Mouse (Mus musculus): ENCODE data around the gene Prkab1. TPM values are rescaled to one million over a fixed set of nuclear protein-coding genes. Genes with fewer than 3 reads are reported as not detected.

Gene Prkab1
- total and polyA plus RNA-seq, 3 experiments: 109 to 175 TPM; not detected in 1

- DNase-seq (ENCODE audit: low read depth, low spot score): no peak
- Histone ChIP-seq H3K27ac (ENCODE audit: control insufficient read depth, low read depth, low read length) (no peak overlapping the region), H3K9me3 (replicated peaks; ENCODE audit: insufficient read depth, low read length) (no peaks in the 10 kb centered on the region), H3K4me3 (ENCODE audit: control insufficient read depth in 1 of 2, insufficient read depth in 1 of 2, low read depth in 2 of 2, low read length in 2 of 2) (no peak overlapping the region), H3K79me2 (ENCODE audit: control insufficient read depth, insufficient read depth, low read length, poor library complexity) (no peaks in the 10 kb centered on the region), H3K9ac (ENCODE audit: control insufficient read depth, low read depth, low read length, poor library complexity, severe bottlenecking) (no peak overlapping the region), H3K4me1 (ENCODE audit: control insufficient read depth in 1 of 2, insufficient read depth in 2 of 2, low read length in 2 of 2) (peaks cover 3 to 12% of the 10 kb centered on the region in 2 experiments; a peak in 3 of 4 replicates), H3K36me3 (ENCODE audit: control insufficient read depth in 1 of 2, insufficient read depth in 2 of 2, low read length in 2 of 2) (peaks cover 0 to 4% of the 10 kb centered on the region in 2 experiments; a peak in 3 of 4 replicates), H3K27me3 (ENCODE audit: control insufficient read depth in 1 of 2, insufficient read depth in 2 of 2, low read length in 2 of 2) (no peaks in the 10 kb centered on the region)
- TF ChIP-seq ZMIZ1 (IDR thresholded peaks at IDR 0.05; ENCODE audit: low read depth, low read length) (no peak), ZKSCAN1 (IDR thresholded peaks at IDR 0.05; ENCODE audit: low read depth, low read length) (no peak), TAL1 (IDR thresholded peaks at IDR 0.05; ENCODE audit: low read length) (no peak), EP300 (IDR thresholded peaks at IDR 0.05; ENCODE audit: low read depth in 1 of 2, low read length in 2 of 2) (no peak)
Observed at GRCm38 (mm10) chr5:116003154-116003553, 21.2 kb downstream of the Prkab1 start.

- peaks cover 0 to 1% of the 10 kb centered on the region in 2 experiments; a peak in 1 of 4 replicates for H3K36me3 ChIP-seq (ENCODE audit: control insufficient read depth in 1 of 2, insufficient read depth in 2 of 2, low read length in 2 of 2)
- no peak for DNase-seq (ENCODE audit: low read depth, low spot score)
- no peak overlapping the region for H3K4me3 ChIP-seq (ENCODE audit: control insufficient read depth in 1 of 2, insufficient read depth in 1 of 2, low read depth in 2 of 2, low read length in 2 of 2)
- no peak overlapping the region for H3K27ac ChIP-seq (ENCODE audit: control insufficient read depth, low read depth, low read length)
- H3K27me3 ChIP-seq (ENCODE audit: control insufficient read depth in 1 of 2, insufficient read depth in 2 of 2, low read length in 2 of 2): no peaks in the 10 kb centered on the region
- H3K9me3 ChIP-seq (replicated peaks; ENCODE audit: insufficient read depth, low read length): no peaks in the 10 kb centered on the region
- TF ChIP-seq CTCF (IDR thresholded peaks at IDR 0.05 in 2 of 3, conservative IDR thresholded peaks at IDR 0.05 in 1 of 3; ENCODE audit: control insufficient read depth in 1 of 3, insufficient read depth in 1 of 3, low read depth in 2 of 3, low read length in 3 of 3, poor library complexity in 1 of 3, severe bottlenecking in 1 of 3) (no peak), TAL1 (IDR thresholded peaks at IDR 0.05; ENCODE audit: low read length) (no peak), TCF12 (IDR thresholded peaks at IDR 0.05; ENCODE audit: low read depth, low read length) (no peak), KAT2A (conservative IDR thresholded peaks at IDR 0.05; ENCODE audit: low read depth, low read length) (no peak), POLR2AphosphoS5 (IDR thresholded peaks at IDR 0.05; ENCODE audit: borderline replicate concordance, low read depth, low read length) (no peak), NRF1 (IDR thresholded peaks at IDR 0.05; ENCODE audit: insufficient read depth, low read depth, low read length, poor library complexity, severe bottlenecking) (no peak), MXI1 (IDR thresholded peaks at IDR 0.05; ENCODE audit: low read depth, low read length) (no peak), UBTF (IDR thresholded peaks at IDR 0.05; ENCODE audit: borderline replicate concordance, insufficient read depth, low read depth, low read length) (no peak), EP300 (IDR thresholded peaks at IDR 0.05; ENCODE audit: low read depth in 1 of 2, low read length in 2 of 2) (no peak), SIN3A (IDR thresholded peaks at IDR 0.05; ENCODE audit: low read length) (no peak), RCOR1 (IDR thresholded peaks at IDR 0.05; ENCODE audit: low read depth, low read length) (no peak), HCFC1 (IDR thresholded peaks at IDR 0.05; ENCODE audit: low read depth, low read length) (no peak), JUND (IDR thresholded peaks at IDR 0.05; ENCODE audit: low read depth, low read length) (no peak), E2F4 (IDR thresholded peaks at IDR 0.05; ENCODE audit: borderline replicate concordance, low read depth, low read length) (no peak), ZNF384 (IDR thresholded peaks at IDR 0.05; ENCODE audit: low read depth, low read length) (no peak), POLR2AphosphoS2 (IDR thresholded peaks at IDR 0.05; ENCODE audit: low read length) (no peak), ELF1 (IDR thresholded peaks at IDR 0.05; ENCODE audit: low read depth, low read length) (no peak)
- no peaks in the 10 kb centered on the region; a peak in 1 of 4 replicates for H3K4me1 ChIP-seq (ENCODE audit: control insufficient read depth in 1 of 2, insufficient read depth in 2 of 2, low read length in 2 of 2)
- no peaks in the 10 kb centered on the region for H3K79me2 ChIP-seq (ENCODE audit: control insufficient read depth, insufficient read depth, low read length, poor library complexity)
- H3K9ac ChIP-seq (ENCODE audit: control insufficient read depth, low read depth, low read length, poor library complexity, severe bottlenecking): no peak overlapping the region
Observed at GRCm38 (mm10) chr5:115997376-115997775, 26.9 kb downstream of the Prkab1 start.
